Mouse (Mus musculus): Measurements from ENCODE around the gene Rplp1. TPM values are rescaled to one million over a fixed set of nuclear protein-coding genes. Genes with fewer than 3 reads are reported as not detected.
A peak's percentile ranks its signal among the peaks of the same experiment; 100 is the strongest.

The Rplp1 gene
- polyA plus RNA-seq, 1 experiment from 2014 or later, result 1,274 TPM

DNA sequence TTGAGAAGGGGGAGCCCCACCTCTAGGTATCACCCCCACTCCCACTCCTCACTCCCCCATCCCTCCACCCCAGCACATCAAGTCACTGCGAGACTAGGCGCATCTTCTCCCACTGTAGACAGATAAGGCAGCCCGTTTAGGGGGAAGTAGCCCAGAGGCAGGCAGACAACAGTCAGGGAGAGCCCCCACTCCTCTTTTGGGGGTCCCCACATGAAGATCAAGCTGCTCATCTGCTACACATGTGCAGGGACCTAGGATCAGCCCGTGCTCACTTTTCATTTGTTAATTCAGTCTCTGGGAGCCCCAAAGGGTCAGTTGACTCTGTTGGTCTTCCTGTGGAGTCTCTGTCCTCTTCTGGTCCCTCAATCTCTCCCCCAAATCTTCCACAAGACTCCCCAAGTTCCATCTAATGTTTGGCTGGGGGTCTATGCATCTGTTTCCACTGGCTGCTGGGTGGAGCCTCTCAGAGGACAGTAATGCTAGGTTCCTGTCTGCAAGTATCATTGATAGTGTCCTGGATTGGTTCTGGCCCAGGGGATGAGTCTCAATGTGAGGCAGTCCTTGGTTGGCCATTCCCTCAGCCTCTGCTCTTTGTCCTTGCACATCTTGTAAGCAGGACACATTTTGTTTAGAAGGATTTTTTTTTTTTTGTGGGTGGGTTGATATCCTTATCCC lies 6.6 kb downstream of the Rplp1 start:
- ATAC-seq (ENCODE audit: low read depth), result no peak
- WGBS, result 66% methylated on average over 4 of the region's 4 CpGs
- Histone ChIP-seq H3K4me1 (replicated peaks; ENCODE audit: control insufficient read depth, insufficient read depth, low read length) (peaks cover 16% of the 10 kb centered on the region), H3K27ac (ENCODE audit: low read length) (no peak overlapping the region), H3K36me3 (ENCODE audit: control insufficient read depth, insufficient read depth, low read length) (peaks cover 12% of the 10 kb centered on the region), H3K4me3 (ENCODE audit: low read length) (no peak overlapping the region), H3K9ac (ENCODE audit: low read length) (no peak overlapping the region), H3K9me3 (ENCODE audit: control insufficient read depth, low read length) (no peaks in the 10 kb centered on the region), H3K27me3 (ENCODE audit: control insufficient read depth, insufficient read depth, low read depth, low read length) (no peaks in the 10 kb centered on the region), H3K4me2 (ENCODE audit: low read depth, low read length) (no peak overlapping the region)

- Histone ChIP-seq H3K4me3 (ENCODE audit: low read length) (no peak overlapping the region), H3K36me3 (ENCODE audit: control insufficient read depth, insufficient read depth, low read length) (peaks cover 3% of the 10 kb centered on the region; the same call in 1 of the 2 replicates), H3K4me1 (replicated peaks; ENCODE audit: control insufficient read depth, insufficient read depth, low read length) (peaks cover 14% of the 10 kb centered on the region), H3K9me3 (ENCODE audit: control insufficient read depth, low read length) (no peaks in the 10 kb centered on the region), H3K27ac (ENCODE audit: low read length) (no peak overlapping the region), H3K4me2 (ENCODE audit: low read depth, low read length) (no peak overlapping the region), H3K27me3 (ENCODE audit: control insufficient read depth, insufficient read depth, low read depth, low read length) (no peaks in the 10 kb centered on the region), H3K9ac (ENCODE audit: low read length) (no peak overlapping the region)
- no peak for ATAC-seq (ENCODE audit: low read depth)
- 65% methylated on average over 10 of the region's 10 CpGs for WGBS
Measured at GRCm38 (mm10) chr9:61906912-61907311, 7.4 kb downstream of the Rplp1 start.

DNA sequence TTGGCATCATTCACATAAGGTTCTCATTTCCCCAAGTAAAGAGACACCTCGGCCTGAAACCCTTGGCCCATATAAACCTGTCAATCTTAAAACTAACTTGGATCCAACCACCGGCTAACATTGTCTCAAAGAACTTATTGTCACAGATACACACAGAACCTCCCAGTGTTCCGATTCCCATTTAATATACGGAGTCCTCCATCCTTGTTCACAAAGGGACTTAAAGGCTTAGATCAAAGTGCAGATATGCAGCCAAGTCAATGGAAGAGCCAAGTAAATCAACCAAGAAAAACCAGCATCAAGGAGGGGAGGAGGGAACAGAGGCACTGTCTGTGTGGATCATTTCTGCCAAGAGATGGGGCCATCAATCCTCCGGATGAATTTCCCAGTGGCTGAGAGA lies 8.8 kb downstream of the Rplp1 start:
- H3K9me3 ChIP-seq (ENCODE audit: control insufficient read depth, low read length), result no peaks in the 10 kb centered on the region
- ATAC-seq (ENCODE audit: low read depth), result no peak
- H3K36me3 ChIP-seq (ENCODE audit: control insufficient read depth, insufficient read depth, low read length), result no peaks in the 10 kb centered on the region
- no peak overlapping the region for H3K4me2 ChIP-seq (ENCODE audit: low read depth, low read length)
- no peak overlapping the region for H3K9ac ChIP-seq (ENCODE audit: low read length)
- H3K27ac ChIP-seq (ENCODE audit: low read length), result no peak overlapping the region
- 70% methylated on average over 5 of the region's 5 CpGs for WGBS
- no peak overlapping the region for H3K4me3 ChIP-seq (ENCODE audit: low read length)
- H3K4me1 ChIP-seq (replicated peaks; ENCODE audit: control insufficient read depth, insufficient read depth, low read length), result peaks cover 14% of the 10 kb centered on the region
- H3K27me3 ChIP-seq (ENCODE audit: control insufficient read depth, insufficient read depth, low read depth, low read length), result no peaks in the 10 kb centered on the region

DNA sequence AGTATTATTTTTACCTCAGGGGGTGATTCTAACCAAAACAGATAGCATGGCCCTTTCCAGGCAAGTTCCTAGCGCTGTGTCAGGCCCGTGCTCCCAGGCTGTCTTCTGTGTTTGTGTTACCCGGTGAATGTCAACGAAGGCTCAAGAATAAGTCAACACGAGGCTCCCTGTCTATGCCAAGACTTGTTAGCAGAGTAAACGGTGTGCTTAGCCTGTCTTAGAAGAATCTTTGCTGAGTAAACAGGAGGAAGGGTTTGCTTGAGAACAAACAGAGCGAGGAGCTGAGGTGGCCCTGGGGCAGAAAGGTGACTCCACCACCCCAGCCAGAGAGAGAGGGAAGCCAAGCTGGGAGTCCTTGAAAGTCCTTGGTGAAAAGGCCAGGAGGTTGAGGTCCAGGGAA lies 10.1 kb downstream of the Rplp1 start:
- 0 out of 2 replicates have a peak overlapping the region, but pooled peaks have one; percentile 9 for H3K9ac ChIP-seq (ENCODE audit: low read length)
- ATAC-seq (ENCODE audit: low read depth), result peak; percentile 49
- H3K27ac ChIP-seq (ENCODE audit: low read length), result peak overlapping the region; percentile 49
- H3K4me3 ChIP-seq (ENCODE audit: low read length), result no peak overlapping the region
- no peaks in the 10 kb centered on the region for H3K9me3 ChIP-seq (ENCODE audit: control insufficient read depth, low read length)
- H3K4me1 ChIP-seq (replicated peaks; ENCODE audit: control insufficient read depth, insufficient read depth, low read length), result peaks cover 14% of the 10 kb centered on the region
- WGBS, result 11% methylated on average over 7 of the region's 7 CpGs
- H3K27me3 ChIP-seq (ENCODE audit: control insufficient read depth, insufficient read depth, low read depth, low read length), result peaks cover 4% of the 10 kb centered on the region
- no peaks in the 10 kb centered on the region for H3K36me3 ChIP-seq (ENCODE audit: control insufficient read depth, insufficient read depth, low read length)
- no peak overlapping the region for H3K4me2 ChIP-seq (ENCODE audit: low read depth, low read length)

DNA sequence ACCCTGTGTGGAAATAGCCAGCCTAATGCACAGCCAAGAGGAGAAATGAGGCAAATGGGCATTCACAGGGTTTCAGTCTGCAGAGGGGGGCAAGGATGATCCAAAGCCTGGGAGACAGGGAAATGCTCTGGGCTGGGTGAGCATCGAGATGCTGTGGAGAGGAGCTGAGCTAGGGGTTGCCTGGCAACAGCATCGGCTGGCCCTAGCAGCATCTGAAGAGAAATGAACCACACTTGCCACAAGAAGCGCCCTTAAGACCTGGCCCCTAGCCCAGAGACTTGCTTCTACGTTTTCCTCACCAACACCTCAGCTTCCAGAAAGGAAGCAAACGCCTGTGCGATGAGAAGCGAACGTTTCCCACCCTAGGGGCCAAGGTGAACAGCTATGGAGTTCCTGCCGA lies 11.9 kb downstream of the Rplp1 start:
- 26% methylated on average over 9 of the region's 9 CpGs for WGBS
- Histone ChIP-seq H3K36me3 (ENCODE audit: control insufficient read depth, insufficient read depth, low read length) (no peaks in the 10 kb centered on the region), H3K9ac (ENCODE audit: low read length) (no peak overlapping the region), H3K9me3 (ENCODE audit: control insufficient read depth, low read length) (no peaks in the 10 kb centered on the region), H3K4me2 (ENCODE audit: low read depth, low read length) (no peak overlapping the region), H3K4me1 (replicated peaks; ENCODE audit: control insufficient read depth, insufficient read depth, low read length) (peaks cover 14% of the 10 kb centered on the region), H3K27ac (ENCODE audit: low read length) (no peak overlapping the region), H3K27me3 (ENCODE audit: control insufficient read depth, insufficient read depth, low read depth, low read length) (peaks cover 6% of the 10 kb centered on the region), H3K4me3 (ENCODE audit: low read length) (no peak overlapping the region)
- no peak for ATAC-seq (ENCODE audit: low read depth)

- Histone ChIP-seq H3K9ac (ENCODE audit: low read length) (no peak overlapping the region), H3K27ac (ENCODE audit: low read length) (no peak overlapping the region), H3K4me3 (ENCODE audit: low read length) (no peak overlapping the region), H3K36me3 (ENCODE audit: control insufficient read depth, insufficient read depth, low read length) (no peaks in the 10 kb centered on the region), H3K4me2 (ENCODE audit: low read depth, low read length) (no peak overlapping the region), H3K9me3 (ENCODE audit: control insufficient read depth, low read length) (no peaks in the 10 kb centered on the region), H3K27me3 (ENCODE audit: control insufficient read depth, insufficient read depth, low read depth, low read length) (peaks cover 6% of the 10 kb centered on the region), H3K4me1 (replicated peaks; ENCODE audit: control insufficient read depth, insufficient read depth, low read length) (peaks cover 14% of the 10 kb centered on the region)
- 83% methylated on average over 4 of the region's 4 CpGs for WGBS
- no peak for ATAC-seq (ENCODE audit: low read depth)
Measured at GRCm38 (mm10) chr9:61901574-61901973, 12.8 kb downstream of the Rplp1 start.

DNA sequence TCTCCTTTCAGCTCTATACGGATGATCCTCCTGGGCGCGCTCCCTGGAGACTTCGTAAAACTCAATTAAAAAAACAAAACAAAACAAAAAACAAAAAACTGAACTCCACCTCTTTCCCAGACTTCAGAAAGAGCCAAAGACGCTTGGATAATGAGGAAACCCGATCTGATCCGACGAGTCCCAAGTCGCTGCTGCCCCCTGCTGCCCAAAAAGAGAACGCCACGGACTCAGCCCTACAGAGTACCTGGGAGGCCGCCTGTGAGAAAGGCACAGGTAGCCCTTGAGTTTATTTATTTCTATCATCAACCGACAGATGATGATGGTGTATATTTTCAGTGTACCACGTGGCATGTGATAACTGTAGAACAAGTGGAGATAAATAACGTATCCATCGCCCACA lies 14.5 kb downstream of the Rplp1 start:
- no peaks in the 10 kb centered on the region for H3K36me3 ChIP-seq (ENCODE audit: control insufficient read depth, insufficient read depth, low read length)
- no peak overlapping the region for H3K27ac ChIP-seq (ENCODE audit: low read length)
- peaks cover 6% of the 10 kb centered on the region for H3K27me3 ChIP-seq (ENCODE audit: control insufficient read depth, insufficient read depth, low read depth, low read length)
- ATAC-seq (ENCODE audit: low read depth), result peak; percentile 40; the same call in 1 of the 2 replicates
- H3K9me3 ChIP-seq (ENCODE audit: control insufficient read depth, low read length), result no peaks in the 10 kb centered on the region
- peak overlapping the region; percentile 42 for H3K4me2 ChIP-seq (ENCODE audit: low read depth, low read length)
- 4% methylated on average over 16 of the region's 16 CpGs for WGBS
- peak overlapping the region; percentile 36; the same call in 1 of the 2 replicates for H3K9ac ChIP-seq (ENCODE audit: low read length)
- H3K4me3 ChIP-seq (ENCODE audit: low read length), result peak overlapping the region; percentile 4; the same call in 1 of the 2 replicates
- peaks cover 12% of the 10 kb centered on the region for H3K4me1 ChIP-seq (replicated peaks; ENCODE audit: control insufficient read depth, insufficient read depth, low read length)

DNA sequence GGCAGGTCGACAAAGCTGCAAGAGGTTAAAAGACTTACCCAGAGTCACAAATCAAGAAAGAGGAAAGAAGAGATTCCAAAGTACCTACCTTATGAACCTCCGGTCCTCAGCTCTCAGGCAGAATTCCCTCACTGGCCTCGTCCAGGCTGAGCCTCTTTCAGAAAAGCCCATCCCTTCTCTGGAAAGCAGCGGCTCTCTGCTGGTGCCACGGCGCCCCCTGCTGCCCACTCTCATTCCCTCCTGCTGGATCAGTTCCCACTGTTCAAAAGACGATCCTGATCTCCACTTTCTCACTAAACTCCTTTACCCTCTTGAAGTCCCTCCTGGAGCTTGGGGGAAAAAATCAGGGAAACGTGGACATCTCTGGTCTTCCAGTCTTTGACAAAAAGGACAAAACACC lies 15.9 kb downstream of the Rplp1 start:
- Histone ChIP-seq H3K4me2 (ENCODE audit: low read depth, low read length) (no peak overlapping the region), H3K36me3 (ENCODE audit: control insufficient read depth, insufficient read depth, low read length) (no peaks in the 10 kb centered on the region), H3K4me3 (ENCODE audit: low read length) (no peak overlapping the region), H3K9ac (ENCODE audit: low read length) (no peak overlapping the region), H3K27ac (ENCODE audit: low read length) (no peak overlapping the region), H3K4me1 (replicated peaks; ENCODE audit: control insufficient read depth, insufficient read depth, low read length) (peaks cover 6% of the 10 kb centered on the region; the same call in 1 of the 2 replicates), H3K9me3 (ENCODE audit: control insufficient read depth, low read length) (no peaks in the 10 kb centered on the region), H3K27me3 (ENCODE audit: control insufficient read depth, insufficient read depth, low read depth, low read length) (peaks cover 6% of the 10 kb centered on the region)
- 3% methylated on average over 7 of the region's 8 CpGs for WGBS
- peak; percentile 34; the same call in 1 of the 2 replicates for ATAC-seq (ENCODE audit: low read depth)

GRCm38 (mm10) chr9:61895014-61895413 lies 19.3 kb downstream of the Rplp1 start:
- H3K4me3 ChIP-seq (ENCODE audit: low read length), result no peak overlapping the region
- no peak overlapping the region for H3K9ac ChIP-seq (ENCODE audit: low read length)
- H3K4me2 ChIP-seq (ENCODE audit: low read depth, low read length), result no peak overlapping the region
- H3K27me3 ChIP-seq (ENCODE audit: control insufficient read depth, insufficient read depth, low read depth, low read length), result peaks cover 2% of the 10 kb centered on the region
- peaks cover 6% of the 10 kb centered on the region; the same call in 1 of the 2 replicates for H3K4me1 ChIP-seq (replicated peaks; ENCODE audit: control insufficient read depth, insufficient read depth, low read length)
- WGBS, result 40% methylated on average over 8 of the region's 8 CpGs
- ATAC-seq (ENCODE audit: low read depth), result peak; percentile 49
- H3K36me3 ChIP-seq (ENCODE audit: control insufficient read depth, insufficient read depth, low read length), result no peaks in the 10 kb centered on the region
- H3K9me3 ChIP-seq (ENCODE audit: control insufficient read depth, low read length), result no peaks in the 10 kb centered on the region
- H3K27ac ChIP-seq (ENCODE audit: low read length), result peak overlapping the region; percentile 51; the same call in 1 of the 2 replicates
